ENCODE assay signal across 8 mouse cellular contexts in genomic region chr7:138846502-138846991, GRCm38 (mm10). TPM values are rescaled to one million over a fixed set of nuclear protein-coding genes. Genes with fewer than 3 reads are reported as not detected.
DNase-seq lines count a peak whose midpoint lies in the region; ATAC-seq and TF ChIP-seq lines count a peak whose summit lies in the region.

No protein-coding gene starts in this region.

- peak overlapping the region; percentile 99 for H3K4me3 ChIP-seq in heart, embryonic 13.5 days
- H3K4me3 ChIP-seq in C2C12 (ENCODE audit: insufficient read depth, poor library complexity, severe bottlenecking) = peak overlapping the region; percentile 63
- H3K4me3 ChIP-seq in embryonic facial prominence, embryonic 10.5 days = peak overlapping the region; percentile 90
- peak overlapping the region; percentile 99 for H3K4me3 ChIP-seq in hindbrain, embryonic 16.5 days (ENCODE audit: low read length)
- peak overlapping the region; percentile 98 for H3K4me3 ChIP-seq in megakaryocyte, embryonic 14.5 days (replicated peaks)

- peak; percentile 82 for ATAC-seq in heart, embryonic 13.5 days (ENCODE audit: extremely low read depth, insufficient number of reproducible peaks, low FRiP score, low TSS enrichment)
- ATAC-seq in hindbrain, embryonic 16.5 days = peak; percentile 75

- H3K9ac ChIP-seq in heart, embryonic 13.5 days = peak overlapping the region; percentile 99
- peak overlapping the region; percentile 99 for H3K9ac ChIP-seq in hindbrain, embryonic 16.5 days (ENCODE audit: low read depth, low read length)

- H3K4me2 ChIP-seq in heart, embryonic 13.5 days = peak overlapping the region; percentile 97
- peak overlapping the region; percentile 75 for H3K4me2 ChIP-seq in hindbrain, embryonic 16.5 days (ENCODE audit: low read length)

- H3K79me3 ChIP-seq in C2C12 (ENCODE audit: low read depth) = peaks cover 46% of the 10 kb centered on the region

- H3K4me1 ChIP-seq in heart, embryonic 13.5 days = peaks cover 50% of the 10 kb centered on the region
- H3K4me1 ChIP-seq in embryonic facial prominence, embryonic 10.5 days = peaks cover 41% of the 10 kb centered on the region
- peaks cover 55% of the 10 kb centered on the region for H3K4me1 ChIP-seq in hindbrain, embryonic 16.5 days (ENCODE audit: control insufficient read depth, insufficient read depth, low read depth, low read length)
- peaks cover 64% of the 10 kb centered on the region for H3K4me1 ChIP-seq in megakaryocyte, embryonic 14.5 days

- DNase-seq in heart, adult 11 months = no peak
- no peak for DNase-seq in embryonic facial prominence, embryonic 10.5 days (ENCODE audit: low spot score)
- no peak for DNase-seq in spleen, adult 18-20 months
- no peak for DNase-seq in cerebellum, postnatal 14 days

- H3K36me3 ChIP-seq in heart, embryonic 13.5 days = peaks cover 27% of the 10 kb centered on the region
- peaks cover 9% of the 10 kb centered on the region for H3K36me3 ChIP-seq in C2C12 (ENCODE audit: control insufficient read depth, insufficient read depth)
- H3K36me3 ChIP-seq in embryonic facial prominence, embryonic 10.5 days (replicated peaks) = peaks cover 30% of the 10 kb centered on the region
- no peaks in the 10 kb centered on the region for H3K36me3 ChIP-seq in hindbrain, embryonic 16.5 days (ENCODE audit: control insufficient read depth, insufficient read depth, low read length)
- peaks cover 40% of the 10 kb centered on the region for H3K36me3 ChIP-seq in megakaryocyte, embryonic 14.5 days (replicated peaks; ENCODE audit: low read length)

- H3K27ac ChIP-seq in heart, embryonic 13.5 days (replicated peaks) = peak overlapping the region; percentile 94
- H3K27ac ChIP-seq in embryonic facial prominence, embryonic 10.5 days (replicated peaks) = peak overlapping the region; percentile 98
- peak overlapping the region; percentile 98 for H3K27ac ChIP-seq in hindbrain, embryonic 16.5 days (ENCODE audit: low read depth, low read length)

- TF ChIP-seq CTCF in C2C12 (IDR thresholded peaks at IDR 0.05; ENCODE audit: control insufficient read depth, insufficient read depth, insufficient read length) = no peak

- H3K79me2 ChIP-seq in C2C12 (ENCODE audit: control insufficient read depth, insufficient read depth) = peaks cover 51% of the 10 kb centered on the region

- H3ac ChIP-seq in C2C12 (ENCODE audit: control insufficient read depth, insufficient read length, low read depth) = peak overlapping the region; percentile 95

- H3K27me3 ChIP-seq in heart, embryonic 13.5 days (replicated peaks) = no peaks in the 10 kb centered on the region
- H3K27me3 ChIP-seq in C2C12 (ENCODE audit: control insufficient read depth, insufficient read depth, insufficient read length) = no peaks in the 10 kb centered on the region
- no peaks in the 10 kb centered on the region for H3K27me3 ChIP-seq in embryonic facial prominence, embryonic 10.5 days (replicated peaks; ENCODE audit: low read depth, poor library complexity, severe bottlenecking)
- no peaks in the 10 kb centered on the region for H3K27me3 ChIP-seq in hindbrain, embryonic 16.5 days (replicated peaks; ENCODE audit: control insufficient read depth, insufficient read depth, low read length)
- H3K27me3 ChIP-seq in megakaryocyte, embryonic 14.5 days (replicated peaks) = no peaks in the 10 kb centered on the region

- whole genome bisulfite sequencing in heart, embryonic 13.5 days = under 1% methylated on average over 54 of the region's 61 CpGs
- WGBS in embryonic facial prominence, embryonic 10.5 days = under 1% methylated on average over 61 of the region's 61 CpGs
- 0% methylated on average over 25 of the region's 61 CpGs for WGBS in hindbrain, embryonic 16.5 days

- no peaks in the 10 kb centered on the region for H3K9me3 ChIP-seq in heart, embryonic 13.5 days
- no peaks in the 10 kb centered on the region for H3K9me3 ChIP-seq in embryonic facial prominence, embryonic 10.5 days
- no peaks in the 10 kb centered on the region for H3K9me3 ChIP-seq in hindbrain, embryonic 16.5 days (ENCODE audit: control insufficient read depth, low read length)
- no peaks in the 10 kb centered on the region for H3K9me3 ChIP-seq in megakaryocyte, embryonic 14.5 days

TF ChIP-seq in C2C12, 6 proteins besides CTCF, POLR2A, EP300 and RAD21:
- TF ChIP-seq MAX (IDR thresholded peaks at IDR 0.05) = no peak
- no peak for TF ChIP-seq CEBPB (IDR thresholded peaks at IDR 0.05; ENCODE audit: low read depth)
- no peak for TF ChIP-seq MYOD1 (IDR thresholded peaks at IDR 0.05; ENCODE audit: control insufficient read depth, insufficient read length, low read depth)
- TF ChIP-seq FOSL1 (IDR thresholded peaks at IDR 0.05; ENCODE audit: insufficient read depth, low read length, poor library complexity, severe bottlenecking) = no peak
- no peak for TF ChIP-seq MYOG (IDR thresholded peaks at IDR 0.05; ENCODE audit: control insufficient read depth, extremely low read depth, insufficient read length)
- no peak for TF ChIP-seq USF1 (IDR thresholded peaks at IDR 0.05; ENCODE audit: low read depth)

RNA-seq across cellular contexts. Expression of gene Mapk1ip1, which starts 0.5 kb away (rescaled TPM):
- polyA plus RNA-seq in heart, embryonic 13.5 days (2015; fragmentation: Nextera tagmentation; extraction: Ambion mirVana) = 11.8 and 12.2 TPM in 2 replicates
- 3.2 TPM for polyA plus RNA-seq in C2C12 (2012; fragmentation: generic; extraction: Trizol)
- polyA plus RNA-seq in embryonic facial prominence, embryonic 10.5 days (2016; fragmentation: Nextera tagmentation; extraction: Ambion mirVana) = 10.4 and 11.4 TPM in 2 replicates
- 36.6 and 37.4 TPM in 2 replicates for polyA plus RNA-seq in hindbrain, embryonic 16.5 days (2015; fragmentation: Nextera tagmentation; extraction: Ambion mirVana)
- 6.0 and 7.6 TPM in 2 replicates for polyA plus RNA-seq in megakaryocyte, embryonic 14.5 days (2012; ENCODE audit: insufficient read depth, low replicate concordance)

RNA-seq across cellular contexts. Expression of gene Ppp2r2d, which starts 0.7 kb away (rescaled TPM):
- polyA plus RNA-seq in heart, embryonic 13.5 days (2015; fragmentation: Nextera tagmentation; extraction: Ambion mirVana) = 27.4 and 29.7 TPM in 2 replicates
- polyA plus RNA-seq in C2C12 (2012; fragmentation: generic; extraction: Trizol) = 34.1 TPM
- polyA plus RNA-seq in embryonic facial prominence, embryonic 10.5 days (2016; fragmentation: Nextera tagmentation; extraction: Ambion mirVana) = 49.3 and 51.5 TPM in 2 replicates
- 38.0 and 75.2 TPM in 2 replicates for polyA plus RNA-seq in hindbrain, embryonic 16.5 days (2015; fragmentation: Nextera tagmentation; extraction: Ambion mirVana)
- polyA plus RNA-seq in megakaryocyte, embryonic 14.5 days (2012; ENCODE audit: insufficient read depth, low replicate concordance) = 12.9 and 22.7 TPM in 2 replicates
